Mouse (Mus musculus) cerebellum, adult 11-12 months (tissue): ENCODE measurements around the gene Cd151.
A peak's percentile ranks its signal among the peaks of the same experiment; 100 is the strongest.

Source experiments
- DNase-seq: peaks from one replicate; pipeline ENCODE4 v3.0.0; 2022

The Cd151 gene

GRCm38 (mm10) chr7:141458661-141459060, 8.5 kb upstream of the Cd151 start:
- no peak for DNase-seq

DNA sequence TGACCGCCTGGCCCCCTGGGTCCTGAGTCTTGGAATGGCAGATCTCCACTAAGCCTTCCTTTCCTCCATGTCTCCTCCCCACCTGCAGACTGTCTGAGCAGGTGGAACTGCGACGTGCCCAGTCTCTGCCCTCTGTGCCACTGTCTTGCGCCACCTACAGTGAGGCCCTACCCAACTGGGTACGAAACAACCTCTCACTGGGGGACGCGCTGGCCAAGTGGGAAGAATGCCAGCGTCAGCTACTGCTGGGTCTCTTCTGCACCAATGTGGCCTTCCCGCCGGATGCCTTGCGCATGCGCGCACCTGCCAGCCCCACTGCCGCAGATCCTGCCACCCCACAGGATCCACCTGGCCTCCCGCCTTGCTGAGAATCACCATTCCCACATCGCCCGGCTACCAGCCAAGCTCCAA, 7.9 kb upstream of the Cd151 start:
- peak; percentile 91 for DNase-seq

- peak; percentile 57 for DNase-seq
Observed at GRCm38 (mm10) chr7:141460001-141460390, 7.2 kb upstream of the Cd151 start.

DNA sequence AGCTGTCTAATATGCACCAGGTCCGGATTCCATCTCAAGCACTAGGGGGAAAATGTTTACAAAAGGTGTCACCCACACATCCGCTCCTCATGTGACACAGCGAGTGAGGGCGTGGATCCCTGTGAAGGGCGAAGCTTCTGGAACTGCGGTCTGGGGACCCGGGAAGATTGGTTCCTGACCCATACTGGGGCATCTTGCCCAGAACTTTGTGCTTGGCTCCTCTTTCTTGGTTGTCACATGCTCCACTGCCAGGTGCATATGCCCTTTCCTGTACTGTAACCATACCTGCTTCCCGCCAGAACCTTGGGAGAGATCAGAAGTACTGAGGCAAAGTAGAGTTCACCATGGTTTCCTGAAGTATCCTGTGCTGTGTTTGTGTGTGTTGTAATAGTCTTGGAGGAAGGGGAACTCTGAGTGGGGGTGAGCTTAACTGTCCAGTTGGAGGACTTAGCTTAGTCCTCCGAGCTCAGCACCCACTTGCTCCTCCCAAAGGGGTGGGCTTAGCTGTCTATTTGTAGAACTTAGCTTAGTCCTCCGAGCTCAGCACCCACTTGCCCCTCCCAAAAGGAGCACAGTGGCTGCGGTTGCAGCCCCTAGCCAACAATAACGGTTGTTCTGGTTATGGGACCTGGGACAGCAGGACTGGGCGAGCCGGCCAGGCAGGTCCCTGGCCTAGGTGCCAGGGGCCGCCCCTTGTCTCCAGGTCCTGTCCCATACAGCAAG, 6.6 kb upstream of the Cd151 start, which contains the start of gene Cracr2b:
TSS of gene Cracr2b (plus strand) at position 704 of the 723 bp plus-strand sequence.
- DNase-seq: peak; percentile 64

- DNase-seq: peak; percentile 61
Observed at GRCm38 (mm10) chr7:141461521-141462332, 5.5 kb upstream of the Cd151 start.

DNA sequence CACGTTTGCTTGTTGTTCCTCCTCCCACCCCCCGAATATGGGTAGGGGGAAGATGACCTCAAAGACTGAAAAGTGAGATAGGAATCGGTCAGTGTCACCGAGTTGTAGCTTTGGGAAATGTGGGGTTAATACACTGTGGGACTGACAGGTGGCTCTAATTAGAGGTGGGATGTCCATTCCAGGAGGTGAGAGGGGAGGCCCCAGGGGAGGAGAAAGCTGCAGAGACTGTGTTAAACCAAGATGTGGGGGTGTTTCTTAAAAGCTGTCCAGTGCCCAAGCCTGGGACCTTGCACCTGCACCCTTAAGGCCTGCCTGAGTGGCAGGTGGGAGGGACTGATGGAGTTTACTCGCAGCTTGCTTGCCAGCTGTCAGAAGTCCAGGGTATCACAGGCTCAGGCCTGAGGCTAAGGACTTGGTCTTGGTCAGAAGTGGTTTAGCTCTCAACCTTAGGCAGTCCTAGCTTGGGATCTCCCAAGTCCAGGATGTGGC, 4.8 kb upstream of the Cd151 start:
- DNase-seq: peak; percentile 64

GRCm38 (mm10) chr7:141463824-141464602, 3.2 kb upstream of the Cd151 start:
- peak; percentile 53 for DNase-seq

DNA sequence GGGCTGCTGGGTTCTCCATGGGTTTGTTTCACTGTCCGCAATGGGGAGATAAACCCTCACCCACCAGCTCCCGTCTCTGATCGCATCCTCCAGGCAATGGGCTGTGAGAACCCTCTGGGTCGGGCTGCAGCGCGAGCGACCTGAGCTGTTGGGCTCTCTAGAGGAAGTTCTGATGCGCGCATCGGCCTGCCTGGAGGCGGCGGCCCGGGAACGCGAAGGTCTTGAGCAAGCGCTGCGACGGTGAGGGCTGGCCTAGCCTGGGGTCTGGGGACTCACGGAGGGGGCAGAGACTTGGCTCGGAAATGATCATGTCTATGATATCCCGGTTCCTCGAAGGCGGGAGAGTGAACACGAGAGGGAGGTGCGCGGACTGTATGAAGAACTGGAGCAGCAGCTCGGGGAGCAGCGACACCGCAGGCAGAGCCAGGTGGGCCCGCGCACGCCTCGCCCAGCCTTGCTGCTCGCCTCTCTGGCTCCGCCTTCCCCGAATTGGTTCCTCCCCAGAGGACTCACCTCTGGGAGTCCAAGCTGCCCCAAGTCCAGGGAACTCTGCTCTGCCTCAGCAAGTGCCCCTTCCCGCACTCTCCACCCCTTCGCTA, 2.5 kb upstream of the Cd151 start:
- DNase-seq: peak; percentile 59

DNA sequence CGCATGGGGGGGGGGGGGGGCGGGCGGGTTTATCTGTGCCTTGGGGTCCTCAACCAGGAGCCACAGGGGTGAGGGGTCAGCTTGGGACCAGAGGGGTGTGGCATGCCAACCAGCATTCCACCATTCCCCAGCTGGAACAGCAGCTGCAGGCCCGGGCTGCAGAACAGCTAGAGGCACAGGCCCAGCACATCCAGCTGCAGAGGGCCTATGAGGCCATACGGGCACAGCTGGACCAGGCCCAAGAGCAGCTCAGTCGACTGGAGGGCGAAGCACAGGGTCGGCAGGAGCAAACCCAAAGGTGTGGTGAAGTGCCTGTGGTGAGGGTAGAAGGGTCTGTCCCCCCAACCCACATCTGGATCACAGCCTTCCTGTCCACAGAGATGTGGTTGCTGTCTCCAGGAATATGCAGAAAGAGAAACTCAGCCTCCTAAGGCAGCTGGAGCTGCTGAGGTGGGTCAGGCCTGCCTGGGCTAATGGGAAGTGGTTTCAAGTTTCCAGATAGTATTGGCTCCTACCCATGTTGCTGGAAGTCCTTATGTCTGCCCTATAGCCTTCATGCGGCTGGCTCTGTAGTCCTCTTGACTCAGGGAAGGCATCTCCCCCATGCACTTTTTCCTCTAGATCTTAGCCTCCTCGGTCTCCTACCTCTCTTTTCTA, 1.7 kb upstream of the Cd151 start:
- peak; percentile 62 for DNase-seq

- peak; percentile 44 for DNase-seq
Observed at GRCm38 (mm10) chr7:141466045-141466394, 1.2 kb upstream of the Cd151 start.

DNA sequence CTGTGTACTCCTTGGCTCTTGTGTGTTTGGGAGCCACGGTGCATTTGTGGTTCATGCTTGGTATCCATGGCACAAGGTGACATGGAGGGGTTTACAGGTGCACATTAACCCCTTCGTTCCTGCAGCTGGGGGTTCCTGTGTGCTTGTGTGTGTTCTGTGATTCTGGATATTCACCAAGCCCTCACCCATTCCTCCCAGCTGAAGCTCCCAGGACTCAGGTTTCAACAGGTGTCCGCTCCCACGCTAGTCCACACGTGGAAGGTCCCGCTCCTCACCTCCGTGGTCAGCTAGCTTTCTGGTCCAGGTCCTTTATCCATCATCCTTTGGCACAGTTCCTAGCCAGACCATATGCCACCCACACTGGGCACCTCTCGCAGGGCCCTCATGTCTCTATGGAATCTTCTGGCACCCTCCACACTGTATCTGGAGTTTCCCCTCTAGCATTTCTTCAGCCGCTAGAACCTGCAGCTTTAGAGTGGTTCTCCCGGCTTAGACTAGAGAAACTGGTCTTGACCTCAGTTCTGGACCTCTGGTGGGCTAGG, 514 bp upstream of the Cd151 start:
- DNase-seq: peak; percentile 71

GRCm38 (mm10) chr7:141468164-141468521, 951 bp downstream of the Cd151 start:
- DNase-seq: no peak

DNA sequence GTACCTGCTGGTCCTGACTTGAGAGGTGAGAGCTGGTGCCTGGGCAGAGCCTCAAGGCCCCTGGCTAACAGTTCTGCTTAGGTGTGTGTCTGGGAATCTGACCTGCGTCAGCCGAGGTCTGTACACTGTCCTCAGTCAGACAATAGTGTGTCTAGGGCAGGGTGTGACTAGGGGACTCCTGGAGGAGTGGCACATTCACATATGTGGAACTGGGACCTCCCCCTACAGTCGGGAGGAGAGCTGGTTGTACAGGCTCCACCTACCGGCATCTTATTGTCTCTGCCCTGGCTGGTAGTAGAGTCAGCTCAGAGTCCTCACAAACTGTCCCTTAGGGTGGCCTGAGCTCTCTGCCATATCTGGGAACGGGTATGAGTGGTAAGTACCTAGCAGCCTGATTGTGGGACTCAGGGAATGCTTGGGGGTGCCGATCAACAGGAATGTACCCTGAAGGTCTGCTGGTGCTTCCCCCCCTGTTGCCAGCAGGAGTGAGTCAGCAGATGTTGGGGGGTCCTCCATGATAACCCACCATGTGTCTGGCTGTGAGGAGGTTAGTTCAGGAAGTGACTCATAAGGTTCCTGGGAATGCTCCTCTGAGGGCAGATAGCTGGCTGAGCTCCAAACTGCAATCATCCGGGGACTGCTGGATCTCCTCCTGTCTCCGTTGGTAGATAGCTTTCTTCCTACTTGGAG, 1.5 kb downstream of the Cd151 start:
- DNase-seq: peak; percentile 75

DNA sequence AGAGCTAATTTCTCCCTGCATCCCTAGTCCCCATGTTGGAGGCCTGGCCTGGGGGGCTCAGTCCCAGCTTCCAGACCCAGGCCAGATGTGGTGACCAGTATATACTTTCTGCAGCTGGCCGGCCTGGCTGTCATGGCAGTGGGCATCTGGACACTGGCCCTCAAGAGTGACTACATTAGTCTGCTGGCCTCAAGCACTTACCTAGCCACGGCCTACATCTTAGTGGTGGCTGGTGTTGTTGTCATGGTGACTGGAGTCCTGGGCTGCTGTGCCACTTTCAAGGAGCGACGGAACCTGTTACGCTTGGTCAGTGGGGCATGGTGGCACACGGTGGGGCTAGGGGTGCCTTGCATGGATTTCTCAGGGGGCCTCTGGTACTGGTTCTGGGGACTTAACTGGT, 2.2 kb downstream of the Cd151 start:
- DNase-seq: no peak

DNA sequence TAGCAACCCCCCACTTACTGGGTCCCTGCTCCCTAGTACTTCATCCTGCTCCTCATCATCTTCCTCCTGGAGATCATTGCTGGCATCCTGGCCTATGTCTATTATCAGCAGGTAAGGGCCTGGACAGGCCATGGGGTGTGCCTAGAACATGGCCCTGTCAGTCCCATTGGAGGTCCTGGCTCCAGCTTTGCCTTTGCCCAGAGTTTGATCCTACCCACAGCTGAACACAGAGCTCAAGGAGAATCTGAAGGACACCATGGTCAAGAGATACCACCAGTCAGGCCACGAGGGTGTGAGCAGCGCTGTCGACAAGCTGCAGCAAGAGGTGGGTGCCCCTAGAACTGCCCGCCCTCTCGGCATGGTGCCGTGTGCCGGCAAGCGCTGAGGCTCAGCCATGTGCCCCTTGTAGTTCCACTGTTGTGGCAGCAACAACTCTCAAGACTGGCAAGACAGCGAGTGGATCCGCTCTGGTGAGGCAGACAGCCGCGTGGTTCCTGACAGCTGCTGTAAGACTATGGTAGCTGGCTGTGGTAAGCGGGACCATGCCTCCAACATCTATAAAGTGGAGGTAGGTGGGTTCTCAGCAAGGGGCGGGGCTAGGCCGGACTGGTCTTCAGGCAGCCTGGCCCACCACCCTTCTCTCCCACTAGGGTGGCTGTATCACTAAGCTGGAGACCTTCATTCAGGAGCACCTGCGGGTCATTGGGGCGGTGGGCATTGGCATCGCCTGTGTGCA, 2.9 kb downstream of the Cd151 start:
- peak; percentile 61 for DNase-seq

DNA sequence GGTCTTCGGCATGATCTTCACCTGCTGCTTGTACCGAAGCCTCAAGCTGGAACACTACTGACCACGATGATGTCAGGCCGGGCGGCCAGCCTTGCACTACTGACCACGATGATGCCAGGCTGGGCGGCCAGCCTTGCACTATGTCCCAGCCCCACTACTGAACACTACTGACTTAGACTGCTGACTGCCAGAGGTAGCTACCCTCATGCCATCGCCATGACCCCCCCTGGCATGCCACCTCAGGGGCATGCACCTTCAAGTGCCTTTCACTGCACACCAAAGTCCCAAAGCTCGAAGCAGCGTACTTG, 3.4 kb downstream of the Cd151 start:
- no peak for DNase-seq

DNA sequence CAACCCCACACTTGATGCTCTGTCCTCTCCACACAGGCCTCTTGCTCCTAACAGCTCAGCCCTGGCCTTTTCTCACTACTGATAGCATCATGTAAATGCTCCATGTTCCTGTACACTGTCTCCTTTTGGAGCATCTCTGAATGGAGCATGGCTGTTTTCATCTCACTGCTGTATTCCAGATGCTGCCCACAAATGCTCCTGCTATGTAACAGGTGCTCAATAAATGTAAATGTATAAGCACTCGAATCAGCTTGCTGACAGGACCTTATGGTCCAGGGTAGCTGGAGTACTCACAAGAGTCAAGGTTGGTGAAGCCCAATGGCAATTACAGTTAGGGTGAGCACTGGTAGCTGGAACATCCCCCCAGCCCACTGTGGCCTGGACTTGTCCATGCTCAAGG, 4.0 kb downstream of the Cd151 start:
- no peak for DNase-seq

- no peak for DNase-seq
Observed at GRCm38 (mm10) chr7:141472226-141472625, 5.0 kb downstream of the Cd151 start.

DNA sequence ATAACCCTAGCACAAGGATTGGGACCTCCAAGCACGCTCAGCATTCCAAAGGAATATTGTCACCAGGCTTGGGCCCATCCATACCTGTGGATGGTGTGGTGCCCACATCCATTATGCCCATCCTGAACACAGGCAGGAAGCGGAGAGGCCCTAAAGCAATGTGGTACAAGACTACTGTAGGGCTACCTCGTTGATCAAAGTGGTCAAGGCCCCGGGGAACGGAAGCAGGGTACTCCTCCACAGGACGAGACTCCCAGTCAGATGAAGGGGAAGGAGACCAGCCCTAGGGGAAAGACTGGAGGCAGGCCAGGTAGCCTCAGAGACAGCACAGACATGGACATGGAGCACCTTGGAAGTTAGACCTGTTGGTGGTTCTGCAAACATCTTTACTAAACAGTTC, 5.6 kb downstream of the Cd151 start:
- peak; percentile 43 for DNase-seq

GRCm38 (mm10) chr7:141474160-141474559, 7.0 kb downstream of the Cd151 start:
- DNase-seq: no peak
